Mouse (Mus musculus) 3134 (cell line): ENCODE data around the gene Phactr2.

Source experiments
- DNase-seq: peaks from one replicate; pipeline ENCODE4 v3.0.0-alpha.2; 2011; ENCODE audit warnings: low spot score; ENCODE audit not compliant: insufficient read length; ENCODE audit errors: extremely low read depth

Gene Phactr2

DNA sequence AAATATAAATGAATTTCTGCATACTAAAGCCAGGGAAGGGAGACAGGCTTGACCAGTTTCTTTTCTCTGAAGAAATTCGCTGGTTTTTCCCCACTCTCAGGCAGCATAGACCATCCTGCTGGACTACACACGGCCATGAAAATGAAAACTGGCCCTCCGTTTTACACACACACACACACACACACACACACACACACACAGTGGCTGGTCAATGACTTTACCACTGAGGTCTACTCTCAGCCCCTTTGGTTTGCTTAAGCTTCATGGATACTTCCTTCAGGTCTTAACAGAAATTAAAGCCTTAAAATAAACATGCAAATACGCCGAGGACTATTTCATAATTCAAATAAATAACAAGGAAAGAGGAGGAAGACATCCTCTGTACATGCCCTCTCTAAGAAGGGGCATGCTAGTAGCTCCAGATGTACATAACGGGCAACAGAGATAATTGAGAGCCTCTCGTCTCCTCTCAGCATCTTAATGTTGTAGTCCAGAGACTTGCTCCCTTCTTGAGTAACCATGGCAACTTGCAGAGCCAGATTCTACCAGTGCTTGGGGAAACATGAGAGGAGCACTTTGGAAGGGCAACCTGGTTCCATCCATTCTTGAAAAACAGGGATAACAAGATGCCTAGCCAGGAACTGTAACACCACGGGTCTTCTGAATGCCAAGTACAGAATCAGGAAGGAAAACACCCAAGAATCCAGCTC lies 184.8 kb downstream of the Phactr2 start:
- DNase-seq = no peak

- DNase-seq = no peak
These were observed 185.9 kb downstream of the Phactr2 start for GRCm38 (mm10) chr10:13288296-13288695.

DNA sequence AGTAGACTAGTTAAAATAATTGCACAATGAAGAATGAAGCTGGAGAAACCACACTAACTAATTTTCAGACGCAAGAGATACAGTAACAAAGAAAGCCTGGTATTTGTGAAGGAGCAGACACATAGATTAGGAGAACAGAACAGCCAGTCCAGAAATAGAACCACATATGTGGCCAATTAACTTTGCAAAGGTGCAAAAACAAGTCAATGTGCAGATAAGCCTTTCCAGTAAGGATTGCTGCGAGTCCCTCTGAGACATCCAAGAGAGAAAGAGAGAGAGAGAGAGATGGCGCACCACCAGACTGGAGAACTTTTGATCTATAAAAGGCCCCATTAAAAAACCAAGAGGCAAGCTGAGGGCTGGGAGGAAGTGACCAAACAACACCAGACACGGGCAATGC lies 190.8 kb downstream of the Phactr2 start:
- no peak for DNase-seq

GRCm38 (mm10) chr10:13280298-13280853 lies 193.8 kb downstream of the Phactr2 start:
- DNase-seq = no peak

DNA sequence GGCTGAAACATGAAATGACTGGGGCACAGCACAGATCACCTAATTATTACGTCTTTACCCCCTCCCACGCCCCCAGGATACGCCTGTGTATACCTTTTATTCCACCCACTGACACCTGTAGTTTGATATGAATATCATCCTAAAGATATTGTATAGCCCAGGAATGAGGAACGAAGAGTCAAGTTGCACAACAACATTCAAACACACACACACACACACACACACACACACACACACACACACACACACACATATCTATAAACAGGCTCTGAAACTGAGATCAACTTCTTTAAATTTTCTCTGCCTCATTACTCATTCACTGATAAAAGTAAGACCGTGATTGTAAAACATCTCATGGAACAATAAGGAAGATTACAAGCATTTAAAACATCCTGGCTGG lies 197.9 kb downstream of the Phactr2 start:
- DNase-seq = no peak

- no peak for DNase-seq
These were observed 199.1 kb downstream of the Phactr2 start for GRCm38 (mm10) chr10:13275152-13275551.

- DNase-seq = no peak
These were observed 199.5 kb downstream of the Phactr2 start for GRCm38 (mm10) chr10:13274699-13275098.

DNA sequence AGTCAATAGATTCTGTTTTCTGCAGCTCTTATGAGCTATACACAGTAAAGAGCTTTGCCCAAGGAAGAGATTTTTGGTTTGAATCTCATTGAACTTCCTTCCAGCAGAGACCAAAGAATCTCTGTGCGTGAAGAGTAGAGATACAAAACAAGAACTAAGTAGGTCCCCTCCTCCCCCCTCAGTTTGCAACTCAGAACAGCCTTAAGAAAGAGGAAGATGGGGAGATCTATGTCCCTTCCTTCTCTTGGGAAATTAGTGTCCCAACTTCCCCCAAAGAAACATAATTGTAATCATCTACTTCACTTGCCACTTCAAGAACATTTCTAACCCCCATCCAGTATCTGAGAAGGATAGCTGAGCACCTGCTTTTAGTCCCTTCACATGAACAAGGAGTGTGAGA lies 200.5 kb downstream of the Phactr2 start:
- DNase-seq = no peak

DNA sequence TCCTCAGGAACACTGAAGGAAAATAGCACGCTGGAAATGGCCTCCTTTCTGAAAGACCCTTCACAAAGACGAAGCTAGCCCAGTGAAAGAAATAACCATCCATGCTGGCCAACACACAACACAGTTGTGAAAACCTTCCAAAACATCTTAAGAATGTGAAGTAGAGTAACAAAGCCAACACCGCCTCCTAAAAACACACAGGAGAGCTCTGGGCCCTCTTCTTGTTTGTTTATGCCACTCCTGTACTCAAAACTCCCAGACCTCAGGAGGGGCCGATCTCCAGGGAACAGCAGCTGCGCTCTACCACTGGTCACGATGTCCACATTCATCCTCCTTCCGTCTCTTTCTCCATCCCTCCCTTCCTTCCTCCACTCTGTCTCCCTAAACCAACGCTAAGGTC lies 202.5 kb downstream of the Phactr2 start:
- DNase-seq = no peak

DNA sequence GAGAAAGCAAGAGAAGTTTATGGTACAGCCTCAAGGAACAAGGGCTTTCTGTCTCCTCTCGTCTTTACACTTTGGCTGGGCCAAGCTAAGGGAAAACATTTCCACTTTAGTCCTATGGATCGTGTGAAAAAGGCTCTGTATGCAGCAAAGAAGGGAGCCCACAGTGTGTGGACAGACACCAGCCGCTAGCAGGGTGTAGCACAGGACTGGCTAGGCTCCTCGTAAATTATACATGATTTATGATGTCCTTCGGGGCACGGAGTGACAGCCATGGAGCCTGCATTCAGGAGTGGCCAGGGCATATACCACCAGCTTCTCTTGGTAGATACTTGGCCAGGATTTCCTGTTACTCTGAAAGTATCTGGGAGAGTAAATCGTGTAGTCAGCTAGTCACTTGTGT lies 203.1 kb downstream of the Phactr2 start:
- no peak for DNase-seq

- no peak for DNase-seq
These were observed 203.9 kb downstream of the Phactr2 start for GRCm38 (mm10) chr10:13270270-13270669.

DNA sequence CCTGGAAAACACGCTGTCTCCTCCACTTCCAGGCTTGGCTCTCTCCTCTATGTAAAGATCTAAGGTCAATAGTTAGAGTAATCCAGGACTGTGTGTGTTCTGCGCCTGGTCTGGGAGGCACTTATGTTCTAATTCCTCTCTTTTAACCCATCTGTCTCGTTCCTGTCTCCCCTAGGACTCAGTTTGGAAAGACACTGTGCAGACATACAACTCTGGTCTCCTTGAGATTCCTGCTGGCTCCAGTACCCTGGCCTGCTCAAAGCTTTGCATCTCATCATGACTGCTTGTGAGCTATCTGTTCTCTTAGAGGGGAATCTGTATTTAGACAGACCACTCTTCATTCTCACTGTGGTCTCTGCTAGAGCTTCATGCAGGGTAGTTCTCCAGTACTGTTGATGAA lies 215.0 kb downstream of the Phactr2 start:
- no peak for DNase-seq

GRCm38 (mm10) chr10:13256196-13256595 lies 218.0 kb downstream of the Phactr2 start:
- no peak for DNase-seq

- DNase-seq = no peak
These were observed 223.9 kb downstream of the Phactr2 start for GRCm38 (mm10) chr10:13250280-13250679.

DNA sequence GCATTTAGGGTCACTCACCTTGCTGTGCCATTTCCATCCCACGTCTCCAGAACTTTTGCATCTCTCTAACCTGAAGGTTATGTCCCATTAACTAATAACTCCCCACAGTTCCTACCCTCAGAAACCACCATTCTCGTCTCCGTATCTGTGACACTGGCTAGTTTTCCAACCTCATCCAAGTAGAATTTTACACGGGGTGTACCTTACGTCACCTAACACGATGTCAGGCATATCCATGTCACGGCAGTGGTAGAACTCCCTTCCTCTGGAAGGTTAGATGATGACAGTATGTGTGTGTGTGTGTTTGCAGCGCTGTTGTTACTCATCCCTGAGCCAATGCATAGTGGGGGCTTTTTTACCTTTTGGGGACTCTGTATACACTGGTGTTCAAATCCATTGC lies 225.1 kb downstream of the Phactr2 start:
- DNase-seq = no peak

- no peak for DNase-seq
These were observed 228.5 kb downstream of the Phactr2 start for GRCm38 (mm10) chr10:13245714-13246113.

DNA sequence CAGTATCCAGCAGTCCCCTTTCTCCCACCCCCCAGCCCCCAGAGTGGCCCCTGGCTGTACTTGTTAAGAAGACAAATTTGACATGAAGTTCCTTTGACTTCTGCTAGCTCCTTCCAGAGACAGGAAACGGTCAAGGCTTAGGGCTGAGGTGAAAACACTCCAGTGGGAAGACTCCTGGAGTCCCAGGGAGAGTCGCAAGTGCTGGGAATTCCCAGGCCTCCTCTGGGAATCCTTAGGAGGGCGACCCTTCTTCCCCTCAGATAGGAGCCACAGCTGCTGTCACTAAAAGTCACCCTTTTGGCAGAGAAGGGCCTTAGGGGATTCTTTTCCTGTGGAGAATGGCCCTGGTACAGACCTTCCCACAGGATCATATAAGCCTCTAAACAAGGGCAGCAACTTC lies 230.0 kb downstream of the Phactr2 start:
- no peak for DNase-seq

DNA sequence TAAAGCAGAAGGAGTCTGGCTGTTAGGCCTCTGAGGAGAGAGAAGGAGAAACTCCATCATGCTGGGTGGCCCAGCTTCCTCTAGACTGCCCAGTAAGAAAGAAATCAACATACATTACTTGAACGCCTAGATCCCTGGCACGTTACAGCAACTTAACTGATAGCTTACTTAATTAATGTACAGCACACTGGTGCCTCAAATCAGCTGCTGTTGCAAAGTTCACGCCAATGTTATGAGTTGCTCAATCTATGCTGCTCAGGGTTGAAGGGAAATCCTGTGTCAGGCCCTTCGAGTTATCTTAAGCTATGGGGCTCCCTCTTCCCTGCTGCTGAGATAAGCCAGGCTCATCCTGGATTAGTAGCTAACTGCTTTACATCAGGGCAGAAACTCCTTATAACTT lies 233.8 kb downstream of the Phactr2 start:
- no peak for DNase-seq

DNA sequence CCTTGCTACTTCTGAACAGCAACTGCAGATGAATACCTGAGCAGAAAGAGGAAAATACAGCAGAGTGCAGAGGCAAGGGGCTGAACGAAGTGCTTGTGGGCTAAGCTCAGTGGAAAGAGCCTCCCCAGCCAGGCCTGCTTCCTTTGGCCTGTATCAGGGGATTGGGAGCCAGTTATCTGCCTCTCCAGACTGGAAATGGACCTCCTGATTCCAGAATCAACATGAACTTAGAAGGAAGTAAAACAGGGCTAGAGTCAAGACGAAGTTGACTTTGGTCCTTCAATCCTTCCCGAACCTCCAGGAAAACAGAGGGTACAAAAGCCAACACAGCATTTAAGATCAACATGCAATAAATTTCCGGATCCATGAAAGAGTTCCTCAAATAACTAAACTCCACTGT lies 236.0 kb downstream of the Phactr2 start:
- DNase-seq = no peak

DNA sequence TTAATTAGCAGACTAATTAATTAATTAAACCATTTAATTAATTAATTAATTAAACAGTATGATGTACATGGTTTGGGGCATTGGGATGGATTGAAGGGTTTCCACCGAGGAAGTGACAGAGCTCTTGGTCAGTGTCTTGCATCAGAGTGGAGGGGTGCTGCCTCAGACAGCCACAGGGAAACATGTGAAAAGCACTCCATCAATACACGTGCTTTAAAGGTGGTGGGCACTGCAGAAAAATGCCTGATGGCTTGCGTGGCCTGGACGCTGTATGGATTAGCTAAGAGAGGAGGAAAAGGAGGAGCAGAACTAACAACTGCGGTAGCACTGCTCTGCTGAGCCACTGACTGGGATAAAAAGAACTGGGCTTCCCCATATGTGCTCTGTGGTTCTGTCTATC lies 237.3 kb downstream of the Phactr2 start:
- no peak for DNase-seq

DNA sequence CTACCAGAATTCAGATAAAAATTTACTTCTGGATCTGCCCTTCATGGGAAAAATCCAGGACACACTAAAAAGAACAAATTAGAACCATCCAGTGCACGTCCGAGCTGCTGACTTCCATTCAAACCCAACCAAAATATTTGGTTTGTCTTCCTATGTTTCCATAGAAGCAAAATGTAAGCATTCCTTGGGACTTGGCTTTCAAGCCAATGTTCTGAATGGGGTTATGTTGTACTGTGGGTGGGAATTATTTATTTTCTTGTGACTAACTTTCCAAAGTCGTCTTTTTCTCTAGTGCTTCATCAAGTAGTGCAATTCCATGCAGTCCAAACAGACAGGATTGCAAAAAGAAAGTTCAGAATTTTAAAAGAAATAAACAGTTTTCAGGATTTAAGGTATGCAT lies 239.7 kb downstream of the Phactr2 start:
- DNase-seq = no peak

DNA sequence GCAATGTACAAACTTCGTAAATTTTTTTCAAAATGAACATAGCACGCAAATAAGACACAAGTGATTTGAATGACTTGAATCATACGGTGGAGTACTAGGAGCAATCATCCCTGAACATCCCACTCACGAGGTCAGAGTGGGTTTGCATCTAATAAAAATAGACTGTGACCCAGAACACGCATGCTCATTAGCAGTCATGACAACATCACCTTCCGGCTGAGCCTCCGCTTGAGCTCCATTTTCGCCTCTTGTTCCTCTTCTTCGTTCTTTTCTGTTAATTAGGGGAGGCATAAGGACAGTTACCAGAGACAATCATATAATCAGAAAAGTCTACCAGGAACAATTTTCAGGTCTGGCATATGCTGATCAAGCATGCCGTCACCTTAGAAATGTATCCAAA lies 240.3 kb downstream of the Phactr2 start:
- DNase-seq = no peak

- DNase-seq = no peak
These were observed 241.0 kb downstream of the Phactr2 start for GRCm38 (mm10) chr10:13233143-13233622.
